Mouse (Mus musculus): ENCODE measurements around the gene Snrpb.

The Snrpb gene

GRCm38 (mm10) chr2:130178706-130179506 is at the start of gene Snrpb:
Snrpb (minus strand) TSS chr2:130179403.
- peak; percentile 93 for DNase-seq (ENCODE audit: low read depth, low spot score)

- DNase-seq (ENCODE audit: low read depth, low spot score), result no peak
Observed at GRCm38 (mm10) chr2:130211581-130211980, 32.4 kb upstream of the Snrpb start.

DNA sequence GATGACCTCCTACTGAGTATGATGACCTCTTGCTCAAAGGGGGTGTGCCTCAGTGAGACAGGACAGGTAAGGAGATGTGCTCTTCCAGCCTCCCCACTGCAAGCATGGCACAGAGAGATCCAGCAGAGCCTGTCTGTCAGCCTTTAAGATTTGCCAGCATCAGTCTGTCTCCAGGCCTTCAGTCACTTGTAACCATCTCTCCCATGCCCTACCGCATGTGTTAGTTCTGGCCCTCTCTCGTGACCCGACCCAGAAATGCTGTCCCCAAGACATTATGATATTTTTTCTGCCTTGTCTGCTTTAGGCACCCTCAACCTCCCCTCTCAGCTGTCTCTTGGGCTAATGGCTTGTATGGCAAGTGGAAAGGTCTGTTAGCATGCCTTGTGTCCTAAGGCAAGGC is 30.4 kb upstream of the Snrpb start:
- peak; percentile 31 for DNase-seq (ENCODE audit: low read depth, low spot score)

- DNase-seq (ENCODE audit: low read depth, low spot score), result peak; percentile 81
Observed at GRCm38 (mm10) chr2:130207996-130208395, 28.8 kb upstream of the Snrpb start.

GRCm38 (mm10) chr2:130207376-130207775 is 28.2 kb upstream of the Snrpb start:
- peak; percentile 72 for DNase-seq (ENCODE audit: low read depth, low spot score)

GRCm38 (mm10) chr2:130200961-130201360 is 21.8 kb upstream of the Snrpb start:
- DNase-seq (ENCODE audit: low read depth, low spot score), result no peak

- no peak for DNase-seq (ENCODE audit: low read depth, low spot score)
Observed at GRCm38 (mm10) chr2:130194894-130195293, 15.7 kb upstream of the Snrpb start, which contains the start of gene Tmc2. Tmc2 (plus strand) TSS chr2:130195194.

GRCm38 (mm10) chr2:130188391-130188790 is 9.2 kb upstream of the Snrpb start:
- no peak for DNase-seq (ENCODE audit: low read depth, low spot score)

- no peak for DNase-seq (ENCODE audit: low read depth, low spot score)
Observed at GRCm38 (mm10) chr2:130179507-130180019, 360 bp upstream of the Snrpb start.

DNA sequence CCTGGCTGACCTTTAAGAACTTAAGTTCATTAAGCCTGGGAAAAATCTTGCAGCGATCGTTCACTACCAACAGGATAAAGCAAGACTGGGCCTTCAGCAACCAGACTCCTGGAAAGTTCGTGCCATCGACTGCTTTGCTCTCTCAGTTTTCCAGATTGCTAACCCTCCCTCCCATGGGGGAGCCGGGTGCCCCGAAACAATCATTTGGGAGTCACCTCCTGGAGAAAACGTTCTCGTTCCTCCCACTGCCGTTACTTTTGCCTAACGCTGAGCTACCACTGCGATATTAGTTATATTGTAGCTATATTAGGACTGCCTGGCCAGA is 860 bp downstream of the Snrpb start:
- no peak for DNase-seq (ENCODE audit: low read depth, low spot score)

GRCm38 (mm10) chr2:130176820-130177219 is 2.4 kb downstream of the Snrpb start:
- DNase-seq (ENCODE audit: low read depth, low spot score), result peak; percentile 13

- no peak for DNase-seq (ENCODE audit: low read depth, low spot score)
Observed at GRCm38 (mm10) chr2:130171674-130172073, 7.5 kb downstream of the Snrpb start.

DNA sequence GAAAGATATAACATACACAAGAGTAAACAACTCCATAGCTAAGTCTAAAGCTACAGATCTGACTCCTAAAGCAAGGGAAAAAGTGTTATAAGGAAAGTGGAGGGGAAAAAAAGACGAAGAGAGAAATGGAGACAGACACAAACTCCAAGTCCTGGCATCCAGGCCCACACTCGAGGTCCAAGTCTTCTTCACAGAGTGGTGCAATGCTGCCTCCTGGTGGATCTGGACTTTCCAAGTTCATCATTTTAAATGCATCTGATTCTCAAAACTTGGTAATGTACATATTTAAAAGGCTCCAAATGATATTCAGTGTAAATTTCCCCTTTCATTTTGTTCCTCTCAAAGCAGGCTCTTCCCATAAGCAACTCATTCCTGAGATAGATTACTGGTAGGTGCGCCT is 11.3 kb downstream of the Snrpb start:
- peak; percentile 64 for DNase-seq (ENCODE audit: low read depth, low spot score)

DNA sequence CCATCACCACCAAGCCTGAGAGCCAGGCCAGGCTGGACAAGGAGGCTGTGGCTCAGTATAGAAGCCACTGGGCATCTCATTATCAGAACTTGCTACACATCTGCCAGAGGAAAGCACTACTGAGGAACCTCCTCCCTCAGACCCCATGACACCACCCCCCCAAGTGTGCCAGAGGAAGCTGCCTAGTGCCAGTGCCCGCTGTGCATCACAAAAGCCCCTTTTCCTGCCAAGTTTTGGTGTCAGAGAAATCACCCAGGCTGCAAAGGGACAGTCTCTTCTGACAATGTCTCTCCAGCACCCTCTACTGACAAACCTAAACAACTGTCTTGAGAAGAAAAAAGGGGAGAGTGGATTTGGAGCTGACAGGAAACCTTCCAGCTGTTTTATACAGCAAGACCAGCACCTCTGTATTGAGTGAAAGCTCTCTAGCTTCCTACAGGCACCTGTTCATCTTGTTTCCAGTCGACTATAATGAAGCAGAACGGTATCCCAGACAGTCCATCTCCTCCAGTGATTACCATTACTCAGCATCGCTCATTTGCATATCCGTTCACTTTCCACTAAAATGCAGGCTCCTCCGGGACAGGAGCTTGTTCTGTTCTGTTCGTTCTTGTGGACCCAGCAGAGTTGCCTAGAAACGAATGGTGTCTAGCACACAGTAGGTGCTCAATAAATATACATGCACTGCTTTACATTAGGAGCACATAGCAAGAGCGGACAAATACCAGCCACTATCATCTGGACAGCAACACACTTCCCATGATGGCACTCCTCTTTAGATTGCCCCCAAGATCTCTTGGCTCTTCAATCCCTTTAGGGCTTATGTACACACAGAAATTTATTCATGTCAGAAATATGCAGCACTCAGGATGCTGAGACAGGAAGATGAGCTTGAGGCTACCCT is 12.6 kb downstream of the Snrpb start:
- peak; percentile 73 for DNase-seq (ENCODE audit: low read depth, low spot score)

DNA sequence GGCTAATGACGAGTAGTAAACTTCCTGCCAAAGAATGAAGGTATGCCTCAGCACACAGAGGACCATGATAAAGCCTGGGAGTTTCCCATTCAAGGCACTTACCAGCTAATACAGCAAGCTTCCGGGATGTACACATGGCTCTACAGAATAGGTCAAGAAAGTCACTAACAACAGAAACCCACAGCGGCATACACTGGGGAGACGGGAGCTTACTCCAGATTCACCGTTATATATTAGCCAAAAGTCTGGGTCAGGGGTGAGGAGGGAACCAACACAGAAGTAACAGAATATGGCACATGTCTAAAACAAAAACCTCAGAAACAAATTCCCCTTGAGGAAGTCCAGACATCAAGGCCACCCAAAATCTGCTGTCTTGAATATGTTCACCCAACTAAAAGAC is 16.5 kb downstream of the Snrpb start:
- no peak for DNase-seq (ENCODE audit: low read depth, low spot score)

DNA sequence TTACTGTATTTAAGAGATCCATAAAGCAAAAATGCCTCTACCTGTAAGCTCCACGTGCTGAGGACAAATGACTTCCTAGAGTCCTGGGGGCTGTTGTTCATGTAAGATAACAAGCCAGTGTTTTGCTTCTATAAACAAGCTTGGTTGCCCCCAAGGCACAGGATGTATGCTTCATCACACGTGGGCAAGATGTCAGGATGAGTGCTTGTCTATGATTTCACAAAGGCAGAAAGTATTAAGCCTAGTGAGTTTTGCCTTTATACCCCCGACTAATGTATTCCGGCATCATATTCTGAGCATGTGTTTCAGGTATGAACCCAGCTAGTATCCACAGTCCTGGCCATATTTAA is 21.1 kb downstream of the Snrpb start:
- DNase-seq (ENCODE audit: low read depth, low spot score), result no peak

DNA sequence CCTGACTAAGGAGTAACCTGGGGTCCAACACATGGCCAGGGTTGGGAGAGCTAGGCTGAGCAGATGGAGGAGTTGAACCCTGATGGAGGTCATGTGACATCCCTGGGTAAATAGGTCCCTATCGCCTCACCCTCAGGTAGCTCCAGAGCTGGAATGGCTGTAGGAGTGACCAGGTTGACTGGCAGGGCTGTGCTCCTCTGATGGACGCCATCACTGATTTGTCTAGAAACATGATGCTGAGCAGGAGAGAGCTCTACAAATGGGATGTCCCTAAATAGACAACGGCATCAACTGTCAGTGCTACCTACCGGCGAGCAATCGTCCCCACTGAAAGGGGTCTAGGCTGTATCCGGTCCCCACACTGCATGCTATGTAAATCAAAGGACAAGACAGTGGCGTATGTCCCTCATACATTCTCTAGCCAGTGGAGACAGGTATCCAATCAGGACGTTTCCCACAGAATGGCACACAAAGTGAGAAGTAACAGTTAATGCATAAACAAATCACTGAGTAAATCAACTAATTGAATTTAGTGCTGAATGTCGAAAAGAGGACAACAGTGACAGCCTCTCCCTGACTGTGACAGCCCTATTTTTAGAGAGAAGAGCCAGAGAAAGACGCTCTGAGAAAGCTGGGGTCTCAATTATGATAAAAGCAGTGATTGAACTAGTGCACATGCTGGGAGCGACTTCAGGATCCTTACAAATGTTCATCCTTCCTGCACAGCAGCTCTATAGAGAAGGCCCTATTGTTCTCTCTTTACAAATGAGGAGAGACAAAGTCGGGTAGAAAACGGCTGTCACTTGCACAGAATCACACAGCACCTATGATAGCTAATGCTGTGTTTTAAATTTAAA is 21.7 kb downstream of the Snrpb start:
- DNase-seq (ENCODE audit: low read depth, low spot score), result no peak

GRCm38 (mm10) chr2:130155851-130156250 is 23.4 kb downstream of the Snrpb start:
- DNase-seq (ENCODE audit: low read depth, low spot score), result no peak

DNA sequence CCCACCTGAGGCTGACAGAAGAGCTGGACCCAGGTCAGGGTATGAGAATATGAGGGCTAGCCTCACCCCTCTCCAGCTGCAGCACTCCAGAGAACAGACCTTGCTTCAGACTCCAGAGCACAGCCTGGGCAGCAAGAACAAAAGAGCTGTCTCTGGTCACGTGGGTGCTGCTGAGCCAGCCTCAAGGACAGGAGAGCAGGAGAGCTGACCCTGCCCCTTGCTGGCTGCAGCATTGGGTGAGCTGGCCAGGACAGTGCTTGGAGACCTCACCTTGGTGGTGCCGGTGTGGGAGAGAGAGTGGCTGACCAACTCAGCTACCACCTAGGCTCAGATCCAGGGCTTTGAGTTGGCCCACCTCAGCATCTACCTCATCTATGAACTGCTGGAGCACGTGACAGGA is 24.0 kb downstream of the Snrpb start:
- DNase-seq (ENCODE audit: low read depth, low spot score), result no peak

- no peak for DNase-seq (ENCODE audit: low read depth, low spot score)
Observed at GRCm38 (mm10) chr2:130146089-130146668, 33.0 kb downstream of the Snrpb start.

DNA sequence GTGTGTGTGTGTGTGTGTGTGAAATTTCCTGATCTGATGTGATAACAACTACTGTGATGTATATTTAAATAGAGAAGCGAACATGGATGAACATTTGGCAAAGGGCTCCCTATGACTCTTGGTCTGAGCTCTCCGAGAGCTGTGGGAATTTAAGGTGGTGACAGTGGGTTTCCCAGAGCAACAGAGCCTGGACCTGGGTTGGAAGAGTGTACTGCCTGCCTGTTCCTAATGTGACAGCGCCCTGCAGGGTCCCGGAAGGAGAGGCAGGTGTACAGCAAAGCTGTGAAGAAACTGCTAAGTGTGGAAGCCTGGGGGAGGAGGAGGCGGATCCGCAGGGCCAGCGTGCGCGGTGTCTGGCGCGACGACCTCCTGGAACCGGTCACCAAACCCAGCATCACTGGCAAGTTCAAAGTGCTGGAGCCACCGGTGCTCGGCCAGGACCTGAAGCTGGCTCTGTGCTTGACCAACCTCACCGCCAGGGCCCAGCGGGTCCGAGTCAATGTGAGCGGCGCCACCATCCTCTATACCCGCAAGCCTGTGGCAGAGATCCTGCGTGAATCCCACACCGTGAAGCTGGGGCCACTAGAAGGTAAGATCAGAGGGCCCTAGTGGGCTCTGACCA is 34.4 kb downstream of the Snrpb start:
- peak; percentile 32 for DNase-seq (ENCODE audit: low read depth, low spot score)
